Mouse (Mus musculus): ENCODE measurements at regions not wholly inside any gene's neighbourhood (a gene's known extent, or its start where the extent isn't known, plus 50 kb on each side); places are given as distances from the start of the nearest gene placed in this dataset.

- no peak for DNase-seq (ENCODE audit: extremely low read depth, low read depth)
Observed at GRCm38 (mm10) chr10:67608033-67608432, 59.3 kb upstream of the Ado start.

DNA sequence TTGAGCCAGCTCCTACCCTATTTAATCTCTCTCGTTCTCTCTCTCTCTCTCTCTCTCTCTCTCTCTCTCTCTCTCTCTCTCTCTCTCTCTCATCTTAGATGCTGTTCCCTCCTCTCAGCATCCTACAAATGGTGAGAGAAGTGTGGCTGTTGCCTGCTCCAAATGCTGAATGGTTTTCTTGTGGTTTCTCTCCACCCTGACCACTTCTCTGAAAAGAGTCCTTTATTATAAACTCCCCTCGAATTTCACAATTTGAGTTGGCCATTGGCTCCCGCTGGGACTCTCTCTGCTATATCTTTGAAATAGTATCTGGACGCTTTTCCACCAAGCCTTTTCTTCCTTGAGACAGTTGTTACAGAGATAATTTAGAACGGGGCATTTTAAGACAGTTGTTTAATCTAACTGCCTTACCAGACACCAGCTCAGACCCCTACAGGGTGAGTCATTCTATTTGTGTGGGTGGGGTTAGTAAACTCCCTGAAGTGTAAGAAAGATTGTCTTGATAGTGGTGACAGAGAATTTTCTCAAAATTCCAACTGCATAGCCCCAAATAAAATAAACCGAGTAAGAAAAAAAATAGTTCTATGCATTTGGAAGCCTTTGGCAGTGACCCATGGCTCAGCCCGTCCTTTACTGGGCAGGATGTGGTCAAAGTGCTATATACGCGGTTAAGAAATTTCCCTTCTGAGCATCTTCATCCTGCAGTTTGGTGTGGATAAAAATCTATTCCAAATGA lies 58.7 kb upstream of the Ado start:
- no peak for DNase-seq (ENCODE audit: extremely low read depth, low read depth)

DNA sequence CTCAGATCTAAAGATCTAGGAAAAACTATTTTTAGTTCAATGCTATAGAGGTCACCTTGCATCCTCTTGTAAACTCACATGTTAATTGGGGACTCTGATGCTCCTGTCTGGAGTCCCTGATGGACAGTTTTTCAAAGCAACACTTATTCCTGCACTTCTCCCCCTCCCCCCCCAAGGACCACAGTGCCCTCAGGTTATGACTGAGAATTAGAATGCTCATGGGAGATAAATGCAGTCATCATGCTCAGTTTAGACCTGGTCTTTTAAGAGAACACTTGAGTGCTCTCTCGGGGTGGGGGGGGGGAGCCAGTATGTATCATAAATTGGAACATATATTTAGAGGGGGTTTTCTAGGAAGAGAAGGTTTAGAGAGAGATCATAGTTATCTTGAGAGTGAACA lies 58.0 kb upstream of the Ado start:
- DNase-seq (ENCODE audit: extremely low read depth, low read depth), result no peak

DNA sequence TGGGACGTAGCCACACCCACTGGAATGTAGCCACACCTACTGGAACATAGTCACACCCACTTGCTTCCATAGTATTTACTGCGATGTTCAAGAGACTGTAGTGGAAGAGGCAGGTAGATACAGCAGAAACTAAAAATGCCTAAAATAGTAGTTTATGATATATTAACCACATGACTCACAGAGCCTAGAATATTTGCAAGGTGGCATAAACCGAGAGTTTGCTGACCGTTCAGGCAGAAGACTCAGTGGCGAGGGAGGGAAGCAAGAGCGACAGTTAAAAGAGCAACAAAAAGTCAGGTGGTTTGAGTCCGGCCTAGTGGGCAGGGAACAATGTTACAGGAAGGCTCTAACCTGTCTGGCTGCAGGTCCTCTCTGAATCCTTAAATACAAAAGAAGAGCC lies 50.6 kb upstream of the Ado start:
- DNase-seq (ENCODE audit: extremely low read depth, low read depth), result no peak

- peak; percentile 26 for DNase-seq (ENCODE audit: extremely low read depth, low read depth)
Observed at GRCm38 (mm10) chr10:67598590-67599047, 49.9 kb upstream of the Ado start.
